Mouse (Mus musculus) spleen, adult 10 weeks (tissue): ENCODE measurements around the gene Ces2c. TPM values are rescaled to one million over a fixed set of nuclear protein-coding genes. Genes with fewer than 3 reads are reported as not detected.

Experiments
- polyA plus RNA-seq: library from polyadenylated mRNA; stranded (reverse); fragments of 350-450 nt; fragmentation: Illumina TruSeq; extraction: RNeasy Lipid Tissue Mini Kit (QIAGEN cat#74804); gene quantifications from one replicate; pipeline ENCODE4 v1.2.3, GENCODE M21; 2015; ENCODE audit warnings: low replicate concordance; ENCODE audit not compliant: insufficient read depth

Ces2c gene
- polyA plus RNA-seq, result 0.91 TPM

GRCm38 (mm10) chr8:104846831-104847230 is at the start of gene Ces2c:
Ces2c (plus strand) TSS chr8:104847068.

GRCm38 (mm10) chr8:104831440-104831839 is 15.4 kb upstream of the Ces2c start, which contains the start of gene Ces2b:
Ces2b (plus strand) TSS chr8:104831572.

Other genes starting within 250 kb of the Ces2c start
- gene Cdh16, start 222.7 kb upstream of the Ces2c start, polyA plus RNA-seq, result not detected
- gene Rrad, start 215.7 kb upstream of the Ces2c start, polyA plus RNA-seq, result 4.9 TPM
- 21.5 TPM for gene Ciao2b, start 205.1 kb upstream of the Ces2c start, polyA plus RNA-seq
- gene Ces2a, start 113.1 kb upstream of the Ces2c start, polyA plus RNA-seq, result not detected
- gene Ces2b, start 15.5 kb upstream of the Ces2c start, polyA plus RNA-seq, result 0.08 TPM
- gene Ces2e, start 79.2 kb downstream of the Ces2c start, polyA plus RNA-seq, result 0.21 TPM
- gene Ces2f, start 100.3 kb downstream of the Ces2c start, polyA plus RNA-seq, result not detected
- 8.7 TPM for gene Ces2g, start 114.7 kb downstream of the Ces2c start, polyA plus RNA-seq
- gene Ces2h, start 153.8 kb downstream of the Ces2c start, polyA plus RNA-seq, result not detected
- gene Ces3a, start 201.5 kb downstream of the Ces2c start, polyA plus RNA-seq, result not detected
- gene Ces3b, start 236.7 kb downstream of the Ces2c start, polyA plus RNA-seq, result not detected